Mouse (Mus musculus) right cerebral cortex, adult 18-20 months (tissue): ENCODE data around the gene Gm13287.
"Not testable (repeated sequence)": the region's sequence is repeated elsewhere in the genome, so short reads cannot be mapped to it uniquely, and the experiment has no call there.

Experiments used
- DNase-seq: peaks from one replicate; pipeline ENCODE4 v3.0.0; 2022; ENCODE audit warnings: mixed read lengths

Gene Gm13287

DNA sequence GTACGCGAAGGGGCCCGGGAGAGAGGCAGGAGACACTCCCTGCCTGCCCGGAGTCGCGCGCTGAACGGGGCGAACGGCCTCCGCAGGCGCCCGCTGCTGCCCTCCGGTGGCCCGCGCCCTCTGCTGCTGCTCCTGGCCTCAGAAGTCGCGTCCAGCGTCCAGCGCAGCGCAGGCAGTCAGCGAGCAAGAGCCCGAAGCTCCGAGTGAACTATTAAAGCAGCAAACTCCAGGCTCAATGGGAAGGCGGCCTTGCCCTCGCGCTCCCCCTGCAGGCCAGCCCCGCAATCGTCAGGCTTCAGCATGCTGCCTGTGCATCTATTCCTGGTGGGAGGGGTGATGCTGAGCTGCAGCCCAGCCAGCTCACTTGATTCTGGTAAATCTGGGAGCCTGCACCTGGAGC is at the start of gene Gm13287:
Gm13287 (plus strand) TSS at position 301 of the 400 bp plus-strand sequence.
- not testable (repeated sequence) for DNase-seq

DNA sequence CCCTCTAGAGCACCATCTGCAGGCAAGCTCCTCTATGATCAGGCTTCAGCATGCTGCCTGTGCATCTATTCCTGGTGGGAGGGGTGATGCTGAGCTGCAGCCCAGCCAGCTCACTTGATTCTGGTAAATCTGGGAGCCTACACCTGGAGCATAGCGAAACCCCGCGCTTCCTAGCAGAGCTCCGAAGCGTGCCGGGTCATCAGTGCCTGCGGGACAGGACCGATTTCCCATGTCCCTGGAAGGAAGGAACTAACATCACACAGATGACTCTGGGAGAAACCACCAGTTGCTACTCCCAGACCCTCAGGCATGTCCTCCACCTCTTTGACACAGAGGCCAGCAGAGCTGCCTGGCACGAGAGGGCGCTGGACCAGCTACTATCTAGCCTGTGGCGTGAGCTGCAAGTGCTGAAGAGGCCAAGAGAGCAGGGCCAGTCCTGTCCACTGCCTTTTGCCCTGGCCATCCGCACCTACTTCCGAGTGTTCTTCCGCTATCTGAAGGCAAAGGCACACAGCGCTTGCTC is 48.2 kb upstream of the Gm13287 start, which contains the start of gene Gm13271:
Gm13271 (plus strand) TSS at position 51 of the 523 bp plus-strand sequence.
- DNase-seq, result peak; percentile 73

DNA sequence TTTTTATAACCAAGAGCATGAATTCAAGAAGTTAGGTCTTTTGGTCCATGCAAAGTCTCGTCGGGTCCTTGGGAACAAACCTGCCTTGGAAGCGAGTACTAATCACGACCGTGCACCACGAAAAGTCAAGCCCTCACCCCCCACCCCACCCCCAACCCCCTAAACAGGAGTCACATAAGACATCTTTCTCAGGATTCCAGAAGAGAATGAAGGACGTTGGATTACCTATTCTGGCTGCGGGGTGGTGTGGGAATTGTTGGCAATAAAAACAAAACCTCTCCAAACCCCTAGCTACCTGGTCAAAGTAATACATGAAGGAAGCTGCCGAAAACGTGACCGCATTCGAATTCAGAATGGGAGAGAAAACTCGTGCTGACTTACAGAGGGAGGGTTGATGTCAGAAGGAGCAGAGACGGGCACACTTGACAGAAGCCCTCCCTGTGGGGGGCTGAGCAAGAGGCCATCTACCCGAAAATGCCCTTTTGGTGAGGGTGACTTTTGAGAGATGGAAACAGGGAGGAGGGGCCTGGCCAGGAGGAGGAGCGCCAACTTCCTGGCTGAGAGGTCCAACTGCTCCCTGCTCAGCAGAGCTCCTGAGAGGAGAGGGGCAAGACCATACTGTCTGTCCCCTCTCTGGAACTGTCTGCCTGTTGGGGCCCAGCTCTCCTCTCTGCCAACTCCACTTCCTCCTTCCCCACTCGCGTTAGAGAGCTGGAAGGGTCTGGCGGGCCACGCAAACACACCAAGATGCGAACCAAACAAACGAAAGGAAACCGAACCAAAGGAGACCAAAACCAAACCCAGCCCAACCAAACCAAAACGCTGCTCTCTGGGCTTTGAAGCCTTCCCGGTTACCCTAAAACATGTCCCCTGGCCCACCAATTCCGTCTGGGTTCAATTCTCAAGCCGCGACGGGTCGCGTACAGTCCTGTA is 46.2 kb upstream of the Gm13287 start:
- not testable (repeated sequence) for DNase-seq

DNA sequence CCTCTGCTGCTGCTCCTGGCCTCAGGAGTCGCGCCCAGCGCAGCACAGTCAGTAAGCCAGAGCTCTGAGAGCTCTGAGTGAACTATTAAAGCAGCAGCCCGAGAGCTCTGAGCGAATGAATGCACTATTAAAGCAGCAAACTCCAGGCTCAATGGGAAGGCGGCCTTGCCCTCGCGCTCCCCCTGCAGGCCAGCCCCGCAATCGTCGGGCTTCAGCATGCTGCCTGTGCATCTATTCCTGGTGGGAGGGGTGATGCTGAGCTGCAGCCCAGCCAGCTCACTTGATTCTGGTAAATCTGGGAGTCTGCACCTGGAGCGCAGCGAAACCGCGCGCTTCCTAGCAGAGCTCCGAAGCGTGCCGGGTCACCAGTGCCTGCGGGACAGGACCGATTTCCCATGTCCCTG is 45.4 kb upstream of the Gm13287 start:
- DNase-seq, result peak; percentile 88

DNA sequence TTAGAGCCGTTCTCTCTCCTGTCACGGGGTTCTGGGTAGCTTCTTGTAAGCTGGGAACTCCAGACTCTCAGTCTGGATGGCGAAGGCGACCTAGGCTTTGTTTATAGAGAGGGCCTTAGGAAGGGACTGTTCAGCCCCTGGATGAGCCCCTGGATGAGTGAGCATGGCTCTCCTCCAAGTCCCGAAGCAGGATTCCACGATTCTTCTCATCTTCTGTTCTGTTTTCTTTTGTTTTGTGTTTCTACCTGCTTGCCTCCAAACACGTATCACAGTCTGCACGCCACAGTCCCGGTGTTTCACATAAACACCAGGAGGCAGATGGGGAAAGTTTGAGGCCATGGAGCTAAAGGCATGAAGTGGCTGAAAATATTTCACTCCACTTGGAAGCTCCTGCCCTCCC is 44.3 kb upstream of the Gm13287 start:
- not testable (repeated sequence) for DNase-seq

DNA sequence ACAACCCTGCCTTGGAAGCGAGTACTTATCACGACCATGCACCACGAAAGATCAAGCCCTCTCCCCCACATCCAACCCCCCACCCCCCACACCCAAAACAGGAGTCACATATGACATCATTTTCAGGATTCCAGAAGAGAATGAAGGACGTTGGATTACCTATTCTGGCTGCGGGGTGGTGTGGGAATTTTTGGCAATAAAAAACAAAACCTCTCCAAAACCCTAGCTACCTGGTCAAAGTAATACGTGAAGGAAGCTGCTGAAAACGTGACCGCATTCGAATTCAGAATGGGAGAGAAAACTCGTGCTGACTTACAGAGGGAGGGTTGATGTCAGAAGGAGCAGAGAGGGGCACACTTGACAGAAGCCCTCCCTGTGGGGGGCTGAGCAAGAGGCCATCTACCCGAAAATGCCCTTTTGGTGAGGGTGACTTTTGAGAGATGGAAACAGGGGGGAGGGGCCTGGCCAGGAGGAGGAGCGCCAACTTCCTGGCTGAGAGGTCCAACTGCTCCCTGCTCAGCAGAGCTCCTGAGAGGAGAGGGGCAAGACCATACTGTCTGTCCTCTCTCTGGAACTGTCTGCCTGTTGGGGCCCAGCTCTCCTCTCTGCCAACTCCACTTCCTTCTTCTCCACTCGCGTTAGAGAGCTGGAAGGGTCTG is 43.3 kb upstream of the Gm13287 start, which contains the start of gene Gm13283:
Gm13283 (plus strand) TSS at position 510 of the 659 bp plus-strand sequence.
- DNase-seq, result peak; percentile 10

DNA sequence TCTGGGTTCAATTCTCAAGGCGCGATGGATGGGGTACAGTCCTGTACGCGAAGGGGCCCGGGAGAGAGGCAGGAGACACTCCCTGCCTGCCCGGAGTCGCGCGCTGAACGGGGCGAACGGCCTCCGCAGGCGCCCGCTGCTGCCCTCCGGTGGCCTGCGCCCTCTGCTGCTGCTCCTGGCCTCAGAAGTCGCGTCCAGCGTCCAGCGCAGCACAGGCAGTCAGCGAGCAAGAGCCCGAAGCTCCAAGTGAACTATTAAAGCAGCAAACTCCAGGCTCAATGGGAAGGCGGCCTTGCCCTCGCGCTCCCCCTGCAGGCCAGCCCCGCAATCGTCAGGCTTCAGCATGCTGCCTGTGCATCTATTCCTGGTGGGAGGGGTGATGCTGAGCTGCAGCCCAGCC is 42.6 kb upstream of the Gm13287 start:
- DNase-seq, result peak; percentile 46

DNA sequence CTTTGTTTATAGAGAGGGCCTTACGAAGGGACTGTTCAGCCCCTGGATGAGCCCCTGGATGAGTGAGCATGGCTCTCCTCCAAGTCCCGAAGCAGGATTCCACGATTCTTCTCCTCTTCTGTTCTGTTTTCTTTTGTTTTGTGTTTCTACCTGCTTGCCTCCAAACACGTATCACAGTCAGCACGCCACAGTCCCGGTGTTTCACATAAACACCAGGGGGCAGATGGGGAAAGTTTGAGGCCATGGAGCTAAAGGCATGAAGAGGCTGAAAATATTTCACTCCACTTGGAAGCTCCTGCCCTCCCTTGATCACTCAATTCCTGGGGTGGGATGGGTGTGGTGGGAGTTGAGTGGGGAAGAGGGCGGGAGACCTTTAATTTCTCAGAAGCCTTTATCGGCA is 41.3 kb upstream of the Gm13287 start:
- DNase-seq, result peak; percentile 63

DNA sequence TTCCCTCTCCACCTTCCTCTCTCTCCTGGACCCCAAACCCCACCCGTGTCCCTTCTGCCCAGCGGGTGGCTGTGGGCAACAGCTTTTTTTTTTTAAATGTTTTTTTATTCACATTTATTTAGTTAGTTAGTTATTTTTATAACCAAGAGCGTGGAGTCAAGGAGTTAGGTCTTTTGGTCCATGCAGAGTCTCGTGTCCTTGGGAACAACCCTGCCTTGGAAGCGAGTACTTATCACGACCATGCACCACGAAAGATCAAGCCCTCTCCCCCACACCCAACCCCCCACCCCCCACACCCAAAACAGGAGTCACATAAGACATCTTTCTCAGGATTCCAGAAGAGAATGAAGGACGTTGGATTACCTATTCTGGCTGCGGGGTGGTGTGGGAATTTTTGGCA is 40.7 kb upstream of the Gm13287 start:
- DNase-seq, result not testable (repeated sequence)

DNA sequence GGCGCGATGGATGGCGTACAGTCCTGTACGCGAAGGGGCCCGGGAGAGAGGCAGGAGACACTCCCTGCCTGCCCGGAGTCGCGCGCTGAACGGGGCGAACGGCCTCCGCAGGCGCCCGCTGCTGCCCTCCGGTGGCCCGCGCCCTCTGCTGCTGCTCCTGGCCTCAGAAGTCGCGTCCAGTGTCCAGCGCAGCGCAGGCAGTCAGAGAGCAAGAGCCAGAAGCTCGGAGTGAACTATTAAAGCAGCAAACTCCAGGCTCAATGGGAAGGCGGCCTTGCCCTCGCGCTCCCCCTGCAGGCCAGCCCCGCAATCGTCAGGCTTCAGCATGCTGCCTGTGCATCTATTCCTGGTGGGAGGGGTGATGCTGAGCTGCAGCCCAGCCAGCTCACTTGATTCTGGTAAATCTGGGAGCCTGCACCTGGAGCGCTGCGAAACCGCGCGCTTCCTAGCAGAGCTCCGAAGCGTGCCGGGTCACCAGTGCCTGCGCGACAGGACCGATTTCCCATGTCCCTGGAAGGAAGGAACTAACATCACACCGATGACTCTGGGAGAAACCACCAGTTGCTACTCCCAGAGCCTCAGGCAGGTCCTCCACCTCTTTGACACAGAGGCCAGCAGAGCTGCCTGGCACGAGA is 39.6 kb upstream of the Gm13287 start:
- DNase-seq, result peak; percentile 9

DNA sequence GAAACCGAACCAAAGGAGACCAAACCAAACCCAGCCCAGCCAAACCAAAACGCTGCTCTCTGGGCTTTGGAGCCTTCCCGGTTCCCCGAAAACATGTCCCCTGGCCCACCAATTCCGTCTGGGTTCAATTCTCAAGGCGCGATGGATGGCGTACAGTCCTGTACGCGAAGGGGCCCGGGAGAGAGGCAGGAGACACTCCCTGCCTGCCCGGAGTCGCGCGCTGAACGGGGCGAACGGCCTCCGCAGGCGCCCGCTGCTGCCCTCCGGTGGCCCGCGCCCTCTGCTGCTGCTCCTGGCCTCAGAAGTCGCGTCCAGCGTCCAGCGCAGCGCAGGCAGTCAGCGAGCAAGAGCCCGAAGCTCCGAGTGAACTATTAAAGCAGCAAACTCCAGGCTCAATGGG is 29.5 kb upstream of the Gm13287 start, which contains the start of gene Gm13290:
Gm13290 (plus strand) TSS at position 301 of the 400 bp plus-strand sequence.
- DNase-seq, result not testable (repeated sequence)

DNA sequence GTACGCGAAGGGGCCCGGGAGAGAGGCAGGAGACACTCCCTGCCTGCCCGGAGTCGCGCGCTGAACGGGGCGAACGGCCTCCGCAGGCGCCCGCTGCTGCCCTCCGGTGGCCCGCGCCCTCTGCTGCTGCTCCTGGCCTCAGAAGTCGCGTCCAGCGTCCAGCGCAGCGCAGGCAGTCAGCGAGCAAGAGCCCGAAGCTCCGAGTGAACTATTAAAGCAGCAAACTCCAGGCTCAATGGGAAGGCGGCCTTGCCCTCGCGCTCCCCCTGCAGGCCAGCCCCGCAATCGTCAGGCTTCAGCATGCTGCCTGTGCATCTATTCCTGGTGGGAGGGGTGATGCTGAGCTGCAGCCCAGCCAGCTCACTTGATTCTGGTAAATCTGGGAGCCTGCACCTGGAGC is 26.4 kb upstream of the Gm13287 start, which contains the start of gene Gm13289:
Gm13289 (plus strand) TSS at position 301 of the 400 bp plus-strand sequence.
- DNase-seq, result not testable (repeated sequence)

DNA sequence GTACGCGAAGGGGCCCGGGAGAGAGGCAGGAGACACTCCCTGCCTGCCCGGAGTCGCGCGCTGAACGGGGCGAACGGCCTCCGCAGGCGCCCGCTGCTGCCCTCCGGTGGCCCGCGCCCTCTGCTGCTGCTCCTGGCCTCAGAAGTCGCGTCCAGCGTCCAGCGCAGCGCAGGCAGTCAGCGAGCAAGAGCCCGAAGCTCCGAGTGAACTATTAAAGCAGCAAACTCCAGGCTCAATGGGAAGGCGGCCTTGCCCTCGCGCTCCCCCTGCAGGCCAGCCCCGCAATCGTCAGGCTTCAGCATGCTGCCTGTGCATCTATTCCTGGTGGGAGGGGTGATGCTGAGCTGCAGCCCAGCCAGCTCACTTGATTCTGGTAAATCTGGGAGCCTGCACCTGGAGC is 23.5 kb upstream of the Gm13287 start, which contains the start of gene Gm13272:
Gm13272 (plus strand) TSS at position 301 of the 400 bp plus-strand sequence.
- DNase-seq, result not testable (repeated sequence)

DNA sequence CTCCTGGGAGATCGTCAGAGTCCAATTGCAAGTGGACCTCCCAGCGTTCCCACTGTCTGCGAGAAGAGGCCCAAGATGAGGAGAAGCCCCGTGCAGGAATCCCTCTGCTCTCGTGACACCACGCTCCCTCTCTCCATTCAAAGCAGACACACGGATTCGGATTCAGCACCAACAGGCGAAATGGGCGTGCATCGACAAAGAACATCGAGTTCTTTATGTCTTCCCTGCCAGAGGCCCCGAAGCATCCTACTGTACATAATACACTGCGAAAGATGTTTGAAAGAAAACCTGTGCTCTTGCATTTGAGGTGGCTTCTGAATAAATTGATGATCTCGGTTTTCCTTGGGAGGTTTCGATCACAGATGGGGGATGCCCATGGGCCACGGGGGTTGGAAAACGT is 22.7 kb upstream of the Gm13287 start:
- not testable (repeated sequence) for DNase-seq

DNA sequence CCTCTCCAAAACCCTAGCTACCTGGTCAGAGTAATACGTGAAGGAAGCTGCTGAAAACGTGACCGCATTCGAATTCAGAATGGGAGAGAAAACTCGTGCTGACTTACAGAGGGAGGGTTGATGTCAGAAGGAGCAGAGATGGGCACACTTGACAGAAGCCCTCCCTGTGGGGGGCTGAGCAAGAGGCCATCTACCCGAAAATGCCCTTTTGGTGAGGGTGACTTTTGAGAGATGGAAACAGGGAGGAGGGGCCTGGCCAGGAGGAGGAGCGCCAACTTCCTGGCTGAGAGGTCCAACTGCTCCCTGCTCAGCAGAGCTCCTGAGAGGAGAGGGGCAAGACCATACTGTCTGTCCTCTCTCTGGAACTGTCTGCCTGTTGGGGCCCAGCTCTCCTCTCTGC is 21.2 kb upstream of the Gm13287 start, which contains the start of gene Ifnz:
Ifnz (plus strand) TSS at position 301 of the 400 bp plus-strand sequence.
- DNase-seq, result not testable (repeated sequence)

DNA sequence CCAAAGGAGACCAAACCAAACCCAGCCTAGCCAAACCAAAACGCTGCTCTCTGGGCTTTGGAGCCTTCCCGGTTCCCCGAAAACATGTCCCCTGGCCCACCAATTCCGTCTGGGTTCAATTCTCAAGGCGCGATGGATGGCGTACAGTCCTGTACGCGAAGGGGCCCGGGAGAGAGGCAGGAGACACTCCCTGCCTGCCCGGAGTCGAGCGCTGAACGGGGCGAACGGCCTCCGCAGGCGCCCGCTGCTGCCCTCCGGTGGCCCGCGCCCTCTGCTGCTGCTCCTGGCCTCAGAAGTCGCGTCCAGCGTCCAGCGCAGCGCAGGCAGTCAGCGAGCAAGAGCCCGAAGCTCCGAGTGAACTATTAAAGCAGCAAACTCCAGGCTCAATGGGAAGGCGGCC is 20.7 kb upstream of the Gm13287 start:
- DNase-seq, result not testable (repeated sequence)

DNA sequence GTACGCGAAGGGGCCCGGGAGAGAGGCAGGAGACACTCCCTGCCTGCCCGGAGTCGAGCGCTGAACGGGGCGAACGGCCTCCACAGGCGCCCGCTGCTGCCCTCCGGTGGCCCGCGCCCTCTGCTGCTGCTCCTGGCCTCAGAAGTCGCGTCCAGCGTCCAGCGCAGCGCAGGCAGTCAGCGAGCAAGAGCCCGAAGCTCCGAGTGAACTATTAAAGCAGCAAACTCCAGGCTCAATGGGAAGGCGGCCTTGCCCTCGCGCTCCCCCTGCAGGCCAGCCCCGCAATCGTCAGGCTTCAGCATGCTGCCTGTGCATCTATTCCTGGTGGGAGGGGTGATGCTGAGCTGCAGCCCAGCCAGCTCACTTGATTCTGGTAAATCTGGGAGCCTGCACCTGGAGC is 17.6 kb upstream of the Gm13287 start, which contains the start of gene Gm13276:
Gm13276 (plus strand) TSS at position 301 of the 400 bp plus-strand sequence.
- DNase-seq, result not testable (repeated sequence)

DNA sequence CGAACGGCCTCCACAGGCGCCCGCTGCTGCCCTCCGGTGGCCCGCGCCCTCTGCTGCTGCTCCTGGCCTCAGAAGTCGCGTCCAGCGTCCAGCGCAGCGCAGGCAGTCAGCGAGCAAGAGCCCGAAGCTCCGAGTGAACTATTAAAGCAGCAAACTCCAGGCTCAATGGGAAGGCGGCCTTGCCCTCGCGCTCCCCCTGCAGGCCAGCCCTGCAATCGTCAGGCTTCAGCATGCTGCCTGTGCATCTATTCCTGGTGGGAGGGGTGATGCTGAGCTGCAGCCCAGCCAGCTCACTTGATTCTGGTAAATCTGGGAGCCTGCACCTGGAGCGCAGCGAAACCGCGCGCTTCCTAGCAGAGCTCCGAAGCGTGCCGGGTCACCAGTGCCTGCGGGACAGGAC is 14.7 kb upstream of the Gm13287 start, which contains the start of gene Gm13277:
Gm13277 (plus strand) TSS at position 231 of the 400 bp plus-strand sequence.
- peak; percentile 63 for DNase-seq

DNA sequence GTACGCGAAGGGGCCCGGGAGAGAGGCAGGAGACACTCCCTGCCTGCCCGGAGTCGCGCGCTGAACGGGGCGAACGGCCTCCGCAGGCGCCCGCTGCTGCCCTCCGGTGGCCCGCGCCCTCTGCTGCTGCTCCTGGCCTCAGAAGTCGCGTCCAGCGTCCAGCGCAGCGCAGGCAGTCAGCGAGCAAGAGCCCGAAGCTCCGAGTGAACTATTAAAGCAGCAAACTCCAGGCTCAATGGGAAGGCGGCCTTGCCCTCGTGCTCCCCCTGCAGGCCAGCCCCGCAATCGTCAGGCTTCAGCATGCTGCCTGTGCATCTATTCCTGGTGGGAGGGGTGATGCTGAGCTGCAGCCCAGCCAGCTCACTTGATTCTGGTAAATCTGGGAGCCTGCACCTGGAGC is 11.8 kb upstream of the Gm13287 start, which contains the start of gene Gm13278:
Gm13278 (plus strand) TSS at position 301 of the 400 bp plus-strand sequence.
- DNase-seq, result not testable (repeated sequence)

DNA sequence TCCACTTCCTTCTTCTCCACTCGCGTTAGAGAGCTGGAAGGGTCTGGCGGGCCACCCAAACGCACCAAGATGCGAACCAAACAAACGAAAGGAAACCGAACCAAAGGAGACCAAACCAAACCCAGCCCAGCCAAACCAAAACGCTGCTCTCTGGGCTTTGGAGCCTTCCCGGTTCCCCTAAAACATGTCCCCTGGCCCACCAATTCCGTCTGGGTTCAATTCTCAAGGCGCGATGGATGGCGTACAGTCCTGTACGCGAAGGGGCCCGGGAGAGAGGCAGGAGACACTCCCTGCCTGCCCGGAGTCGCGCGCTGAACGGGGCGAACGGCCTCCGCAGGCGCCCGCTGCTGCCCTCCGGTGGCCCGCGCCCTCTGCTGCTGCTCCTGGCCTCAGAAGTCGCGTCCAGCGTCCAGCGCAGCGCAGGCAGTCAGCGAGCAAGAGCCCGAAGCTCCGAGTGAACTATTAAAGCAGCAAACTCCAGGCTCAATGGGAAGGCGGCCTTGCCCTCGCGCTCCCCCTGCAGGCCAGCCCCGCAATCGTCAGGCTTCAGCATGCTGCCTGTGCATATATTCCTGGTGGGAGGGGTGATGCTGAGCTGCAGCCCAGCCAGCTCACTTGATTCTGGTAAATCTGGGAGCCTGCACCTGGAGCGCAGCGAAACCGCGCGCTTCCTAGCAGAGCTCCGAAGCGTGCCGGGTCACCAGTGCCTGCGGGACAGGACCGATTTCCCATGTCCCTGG is 8.9 kb upstream of the Gm13287 start, which contains the start of gene Gm13275:
Gm13275 (plus strand) TSS at position 552 of the 740 bp plus-strand sequence.
- DNase-seq, result peak; percentile 24

DNA sequence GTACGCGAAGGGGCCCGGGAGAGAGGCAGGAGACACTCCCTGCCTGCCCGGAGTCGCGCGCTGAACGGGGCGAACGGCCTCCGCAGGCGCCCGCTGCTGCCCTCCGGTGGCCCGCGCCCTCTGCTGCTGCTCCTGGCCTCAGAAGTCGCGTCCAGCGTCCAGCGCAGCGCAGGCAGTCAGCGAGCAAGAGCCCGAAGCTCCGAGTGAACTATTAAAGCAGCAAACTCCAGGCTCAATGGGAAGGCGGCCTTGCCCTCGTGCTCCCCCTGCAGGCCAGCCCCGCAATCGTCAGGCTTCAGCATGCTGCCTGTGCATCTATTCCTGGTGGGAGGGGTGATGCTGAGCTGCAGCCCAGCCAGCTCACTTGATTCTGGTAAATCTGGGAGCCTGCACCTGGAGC is 6.0 kb upstream of the Gm13287 start, which contains the start of gene Gm13279:
Gm13279 (plus strand) TSS at position 301 of the 400 bp plus-strand sequence.
- not testable (repeated sequence) for DNase-seq
